In genomic region chr1:71567884-71568605, GRCm38 (mm10) we compare ENCODE assay signal across 14 mouse cellular contexts. TPM values are rescaled to one million over a fixed set of nuclear protein-coding genes. Genes with fewer than 3 reads are reported as not detected.
DNase-seq lines count a peak whose midpoint lies in the region; ATAC-seq and TF ChIP-seq lines count a peak whose summit lies in the region.
"Had no signal": no experiment of that assay in that cellular context is flagged by ENCODE, and none has a peak within 500 bp of the region (broad histone marks: within the 10 kb centered on the region; RNA-seq: fewer than 3 reads in every experiment).

No protein-coding gene starts in this region.

- H3K27me3 ChIP-seq in forebrain, embryonic 12.5 days, result no peaks in the 10 kb centered on the region
- H3K27me3 ChIP-seq in forebrain, embryonic 11.5 days (ENCODE audit: control insufficient read depth, insufficient read depth, low read length), result no peaks in the 10 kb centered on the region
- no peaks in the 10 kb centered on the region for H3K27me3 ChIP-seq in lung, postnatal 0 days (replicated peaks; ENCODE audit: insufficient read depth, low read length)
- H3K27me3 ChIP-seq in forebrain, postnatal 0 days (ENCODE audit: insufficient read depth, low read length), result no peaks in the 10 kb centered on the region
- no peaks in the 10 kb centered on the region for H3K27me3 ChIP-seq in midbrain, embryonic 16.5 days (ENCODE audit: control insufficient read depth, insufficient read depth, low read depth, low read length)
- H3K27me3 ChIP-seq: limb, embryonic 12.5 days had no signal

- no peak overlapping the region for H3K9ac ChIP-seq in forebrain, embryonic 12.5 days
- no peak overlapping the region for H3K9ac ChIP-seq in forebrain, embryonic 11.5 days (ENCODE audit: low read length)
- H3K9ac ChIP-seq in lung, postnatal 0 days (replicated peaks; ENCODE audit: low read depth), result no peak overlapping the region
- H3K9ac ChIP-seq in forebrain, postnatal 0 days, result no peak overlapping the region
- H3K9ac ChIP-seq in midbrain, embryonic 16.5 days (ENCODE audit: low read depth, low read length), result no peak overlapping the region
- H3K9ac ChIP-seq: limb, embryonic 12.5 days had no signal

- no peak for TF ChIP-seq EP300 in lung, postnatal 0 days (IDR thresholded peaks at IDR 0.05)

- no peak overlapping the region for H3K4me3 ChIP-seq in forebrain, embryonic 12.5 days (replicated peaks)
- H3K4me3 ChIP-seq in forebrain, embryonic 11.5 days (ENCODE audit: low read depth, low read length), result no peak overlapping the region
- no peak overlapping the region for H3K4me3 ChIP-seq in lung, postnatal 0 days (ENCODE audit: low read depth, low read length)
- no peak overlapping the region for H3K4me3 ChIP-seq in forebrain, postnatal 0 days (ENCODE audit: low read depth, low read length)
- no peak overlapping the region for H3K4me3 ChIP-seq in midbrain, embryonic 16.5 days (ENCODE audit: low read depth, low read length)
- H3K4me3 ChIP-seq: gastrocnemius, adult 2 months; limb, embryonic 12.5 days had no signal

- 0 out of 2 replicates have a peak, but pooled peaks have one; percentile 17 for ATAC-seq in forebrain, embryonic 12.5 days (ENCODE audit: low FRiP score)
- no peak for ATAC-seq in forebrain, embryonic 11.5 days (replicated peaks; ENCODE audit: low FRiP score)
- ATAC-seq in lung, postnatal 0 days, result peak; percentile 93
- ATAC-seq in forebrain, postnatal 0 days, result peak; percentile 69
- ATAC-seq in midbrain, embryonic 16.5 days, result peak; percentile 56; the same call in 1 of the 2 replicates

- no peak overlapping the region for H3K27ac ChIP-seq in forebrain, embryonic 12.5 days
- H3K27ac ChIP-seq in forebrain, embryonic 11.5 days (ENCODE audit: low read depth, low read length), result no peak overlapping the region
- no peak overlapping the region for H3K27ac ChIP-seq in lung, postnatal 0 days (ENCODE audit: low read length)
- no peak overlapping the region for H3K27ac ChIP-seq in forebrain, postnatal 0 days (ENCODE audit: low read depth, low read length)
- no peak overlapping the region for H3K27ac ChIP-seq in midbrain, embryonic 16.5 days (ENCODE audit: low read length)
- H3K27ac ChIP-seq: gastrocnemius, adult 2 months; limb, embryonic 12.5 days had no signal

- no peak for TF ChIP-seq CTCF in lung, postnatal 0 days (IDR thresholded peaks at IDR 0.05)
- TF ChIP-seq CTCF in forebrain, postnatal 0 days (IDR thresholded peaks at IDR 0.05; ENCODE audit: low read depth), result no peak

- WGBS in forebrain, embryonic 12.5 days, result 87% methylated on average over 16 of the region's 16 CpGs
- 87% methylated on average over 16 of the region's 16 CpGs for WGBS in forebrain, embryonic 11.5 days
- WGBS in lung, postnatal 0 days, result 56% methylated on average over 16 of the region's 16 CpGs
- WGBS in forebrain, postnatal 0 days, result 60% methylated on average over 16 of the region's 16 CpGs
- WGBS in midbrain, embryonic 16.5 days, result 72% methylated on average over 16 of the region's 16 CpGs

- H3K9me3 ChIP-seq in forebrain, embryonic 12.5 days, result no peaks in the 10 kb centered on the region
- no peaks in the 10 kb centered on the region for H3K9me3 ChIP-seq in forebrain, embryonic 11.5 days (ENCODE audit: control insufficient read depth, low read length)
- no peaks in the 10 kb centered on the region for H3K9me3 ChIP-seq in lung, postnatal 0 days (ENCODE audit: low read length)
- H3K9me3 ChIP-seq in forebrain, postnatal 0 days (ENCODE audit: low read length), result no peaks in the 10 kb centered on the region
- H3K9me3 ChIP-seq in midbrain, embryonic 16.5 days (replicated peaks; ENCODE audit: control insufficient read depth, low read length, poor library complexity, severe bottlenecking), result no peaks in the 10 kb centered on the region
- H3K9me3 ChIP-seq: limb, embryonic 12.5 days had no signal

- H3K4me2 ChIP-seq in forebrain, embryonic 12.5 days, result no peak overlapping the region
- H3K4me2 ChIP-seq in forebrain, embryonic 11.5 days (ENCODE audit: low read depth, low read length, severe bottlenecking), result no peak overlapping the region
- H3K4me2 ChIP-seq in lung, postnatal 0 days (replicated peaks; ENCODE audit: low read depth, low read length), result no peak overlapping the region
- no peak overlapping the region for H3K4me2 ChIP-seq in forebrain, postnatal 0 days (ENCODE audit: low read depth)
- H3K4me2 ChIP-seq in midbrain, embryonic 16.5 days (ENCODE audit: low read length), result no peak overlapping the region
- H3K4me2 ChIP-seq: limb, embryonic 12.5 days had no signal

- H3K4me1 ChIP-seq in forebrain, embryonic 12.5 days, result no peaks in the 10 kb centered on the region
- H3K4me1 ChIP-seq in forebrain, embryonic 11.5 days (replicated peaks; ENCODE audit: control insufficient read depth, insufficient read depth, low read length), result no peaks in the 10 kb centered on the region
- no peaks in the 10 kb centered on the region for H3K4me1 ChIP-seq in lung, postnatal 0 days (ENCODE audit: insufficient read depth, low read depth, low read length)
- H3K4me1 ChIP-seq in forebrain, postnatal 0 days (ENCODE audit: insufficient read depth), result no peaks in the 10 kb centered on the region
- no peaks in the 10 kb centered on the region for H3K4me1 ChIP-seq in midbrain, embryonic 16.5 days (ENCODE audit: control insufficient read depth, insufficient read depth, low read length)
- H3K4me1 ChIP-seq: limb, embryonic 12.5 days had no signal

- DNase-seq in forebrain, embryonic 11.5 days (ENCODE audit: low spot score), result no peak
- DNase-seq in lung, postnatal 0 days (ENCODE audit: low spot score), result peak; percentile 85
- no peak for DNase-seq in lung, postnatal 25 days (ENCODE audit: low spot score)
- peak; percentile 33 for DNase-seq in forebrain, postnatal 0 days
- no peak for DNase-seq in layer of hippocampus, adult 8-10 months (ENCODE audit: low spot score in 2 of 2)
- DNase-seq in kidney, adult 8-10 months, result no peak
- DNase-seq: adrenal gland, postnatal 14 days; cerebellum, adult 9-11 months; gastrocnemius, adult 2 months; heart, postnatal 14 days; right cerebral cortex, adult 18-20 months had no signal

- H3K36me3 ChIP-seq in forebrain, embryonic 12.5 days (replicated peaks), result peaks cover 75% of the 10 kb centered on the region
- peaks cover 6% of the 10 kb centered on the region; the same call in 1 of the 2 replicates for H3K36me3 ChIP-seq in forebrain, embryonic 11.5 days (ENCODE audit: control insufficient read depth, insufficient read depth, low read length)
- peaks cover 7% of the 10 kb centered on the region; the same call in 1 of the 2 replicates for H3K36me3 ChIP-seq in lung, postnatal 0 days (ENCODE audit: insufficient read depth, low read length)
- H3K36me3 ChIP-seq in forebrain, postnatal 0 days (ENCODE audit: insufficient read depth), result peaks cover 75% of the 10 kb centered on the region
- H3K36me3 ChIP-seq in midbrain, embryonic 16.5 days (ENCODE audit: control insufficient read depth, insufficient read depth, low read length), result peaks cover 38% of the 10 kb centered on the region

RNA-seq across cellular contexts. Expression of gene Atic, which starts 11.1 kb away (rescaled TPM):
- polyA plus RNA-seq in forebrain, embryonic 12.5 days (2016; fragmentation: Nextera tagmentation; extraction: Ambion mirVana), result 37.4 and 37.7 TPM in 2 replicates
- 31.2 and 36.8 TPM in 2 replicates for polyA plus RNA-seq in forebrain, embryonic 11.5 days (2014; fragmentation: Nextera tagmentation; extraction: Ambion mirVana)
- polyA plus RNA-seq in lung, postnatal 0 days (2015; fragmentation: Nextera tagmentation; extraction: Ambion mirVana), result 17.5 and 19.1 TPM in 2 replicates
- 43.4 and 47.6 TPM in 2 replicates for total RNA-seq in forebrain, postnatal 0 days (2014; rRNA removed)
- polyA plus RNA-seq in forebrain, postnatal 0 days (2015; fragmentation: Nextera tagmentation; extraction: Ambion mirVana), result 28.8 and 36.2 TPM in 2 replicates
- polyA plus RNA-seq in midbrain, embryonic 16.5 days (2015; fragmentation: Nextera tagmentation; extraction: Ambion mirVana), result 28.5 and 32.9 TPM in 2 replicates
- total RNA-seq in layer of hippocampus, adult 8-10 months (2022), result 10 to 100 TPM; 37.2 to 42.0 (median 38.5) TPM

Comparison
In these comparisons a context has a peak if more than half of its experiments do, and no peak if none do; other contexts are left out.
1. DNase-seq: peak in lung, postnatal 0 days (single experiment) and forebrain, postnatal 0 days (single experiment); none in forebrain, embryonic 11.5 days (single experiment), lung, postnatal 25 days (single experiment), layer of hippocampus, adult 8-10 months (0 of 2) and kidney, adult 8-10 months (0 of 2).